Mouse (Mus musculus) liver, adult 2 months (tissue): Measurements from ENCODE around the gene Zfp697.

Experiments used
- CTCF ChIP-seq: fragments of 200-500 bp; IDR thresholded peaks from 2 replicates; pipeline ENCODE4 v1.5.1; 2011; ENCODE audit warnings: low read depth, low read length, control low read depth
- POLR2A ChIP-seq: fragments of 200-500 bp; IDR thresholded peaks from 2 replicates; pipeline ENCODE4 v1.6.1; 2011; ENCODE audit warnings: low read length, control low read depth; ENCODE audit not compliant: insufficient read depth; ENCODE audit errors: extremely low read depth

GRCm38 (mm10) chr3:98366823-98367222 lies 15.4 kb upstream of the Zfp697 start:
- no peak for TF ChIP-seq POLR2A
- TF ChIP-seq CTCF: no peak
